Mouse (Mus musculus): Measurements from ENCODE around the gene Rab5b.
"Not testable (repeated sequence)": the region's sequence is repeated elsewhere in the genome, so short reads cannot be mapped to it uniquely, and the experiment has no call there.

Rab5b gene
- long read RNA-seq, experiment 1, transcript Rab5b-201 (6 exons, 3,180 nt): major isoform, 22 of 41 reads
- long read RNA-seq, experiment 1, partial matches to known transcripts: 4 of 41 reads
- long read RNA-seq, experiment 1, other reads (novel, unspliced or antisense): 11 of 41 reads
- long read RNA-seq, experiment 2, transcript Rab5b-201 (6 exons, 3,180 nt): major isoform, 18 of 43 reads
- long read RNA-seq, experiment 2, transcript Rab5b-202 (4 exons, 1,629 nt): minor isoform, 11 of 43 reads
- long read RNA-seq, experiment 2, partial matches to known transcripts: 0 of 43 reads
- long read RNA-seq, experiment 2, other reads (novel, unspliced or antisense): 14 of 43 reads

DNA sequence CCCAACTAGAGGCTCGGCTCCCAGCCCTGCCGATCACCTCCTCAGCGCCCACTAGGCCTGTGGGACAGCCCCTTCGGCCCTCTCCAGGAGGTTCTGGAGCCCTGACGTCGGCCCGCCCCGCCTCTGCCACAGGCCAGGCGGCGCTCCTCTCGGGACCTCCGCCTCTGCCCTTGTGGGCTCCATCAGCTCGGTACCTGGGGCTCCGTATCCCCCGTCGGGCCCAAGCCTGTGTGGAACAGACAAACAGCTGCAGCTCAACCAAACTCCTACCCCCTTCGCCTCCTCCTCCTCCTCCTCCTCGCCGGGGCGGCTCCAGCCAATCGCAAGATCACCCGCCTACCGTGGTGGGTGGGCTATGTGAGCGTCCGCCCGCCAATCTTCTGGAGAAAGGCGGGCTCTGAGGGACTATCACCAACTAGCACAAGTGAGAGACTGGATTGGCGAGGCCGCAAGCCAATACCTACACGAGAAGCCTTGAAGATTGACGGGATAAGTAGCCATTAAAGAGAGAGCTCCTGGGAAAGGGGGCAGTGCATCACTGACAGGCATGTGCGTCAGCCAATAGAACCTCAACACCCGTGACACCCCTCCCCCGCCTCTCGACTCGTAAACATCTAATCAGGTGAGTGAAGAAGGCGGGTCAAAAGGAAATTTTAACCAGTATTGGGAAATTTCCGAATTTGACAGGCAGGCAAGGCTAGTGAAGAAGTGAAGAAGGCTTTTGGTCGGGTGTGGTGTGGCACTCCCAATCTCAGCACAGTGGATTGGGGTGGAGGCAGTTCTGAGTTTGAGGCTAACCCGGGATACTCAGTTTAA is at the start of gene Rab5b:
Gene Rab5b, minus strand, starts transcription at position 273 of the 816 bp plus-strand sequence.
- intact Hi-C loops (cut with DNase I): no loop called here

DNA sequence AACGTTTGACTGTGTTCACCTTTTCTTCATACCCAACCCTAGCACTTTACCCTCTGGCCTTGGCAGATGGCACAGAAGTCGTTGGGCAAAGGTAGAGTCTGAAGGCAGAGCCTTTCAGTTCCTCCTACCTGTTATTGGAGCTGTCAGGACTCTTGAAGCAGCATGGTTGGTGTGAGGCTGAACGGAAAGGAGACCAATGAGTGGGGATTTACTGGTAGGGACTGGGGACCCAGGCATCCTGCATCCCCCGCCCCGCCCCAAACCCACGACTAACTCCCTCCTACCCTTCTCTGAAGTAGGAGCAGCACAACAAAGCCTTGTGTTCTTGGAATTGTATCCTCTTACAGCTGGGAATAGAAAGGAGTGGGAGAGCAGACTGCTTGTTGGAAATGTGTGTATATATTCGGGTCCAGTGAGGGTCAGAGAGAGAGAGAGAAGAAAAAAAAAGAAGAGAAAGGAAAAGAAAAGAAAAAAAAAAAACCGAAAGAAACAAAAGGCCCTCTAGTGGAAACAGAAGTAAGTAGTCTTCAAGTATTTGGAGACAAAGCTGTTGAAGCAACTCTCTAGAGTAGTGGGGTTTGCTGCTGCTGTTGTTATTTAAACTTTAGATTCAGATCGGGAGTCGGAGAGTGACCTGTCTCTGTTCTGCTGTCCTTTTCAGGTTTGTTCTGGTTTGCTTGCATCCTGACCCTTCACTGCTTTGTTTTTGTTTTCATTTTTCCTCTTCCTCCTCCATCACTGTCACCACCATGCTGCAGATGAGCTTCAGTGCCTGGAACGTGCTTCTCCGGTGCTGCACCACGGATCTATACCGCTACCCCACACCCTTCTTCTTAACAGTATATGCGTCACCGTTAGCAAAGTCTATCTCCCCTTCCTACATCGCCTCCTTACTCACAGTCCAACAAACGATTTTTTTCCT is 48.9 kb upstream of the Rab5b start, which contains the start of gene Dgka:
Gene Dgka, minus strand, starts transcription at position 176 of the 922 bp plus-strand sequence.
- intact Hi-C loops (cut with DNase I): loop anchor here (5.0 kb wide), 2 partner anchors 38 to 57 kb away; partner anchors contain the start of genes Cdk2, Dnajc14 and Tmem198b

DNA sequence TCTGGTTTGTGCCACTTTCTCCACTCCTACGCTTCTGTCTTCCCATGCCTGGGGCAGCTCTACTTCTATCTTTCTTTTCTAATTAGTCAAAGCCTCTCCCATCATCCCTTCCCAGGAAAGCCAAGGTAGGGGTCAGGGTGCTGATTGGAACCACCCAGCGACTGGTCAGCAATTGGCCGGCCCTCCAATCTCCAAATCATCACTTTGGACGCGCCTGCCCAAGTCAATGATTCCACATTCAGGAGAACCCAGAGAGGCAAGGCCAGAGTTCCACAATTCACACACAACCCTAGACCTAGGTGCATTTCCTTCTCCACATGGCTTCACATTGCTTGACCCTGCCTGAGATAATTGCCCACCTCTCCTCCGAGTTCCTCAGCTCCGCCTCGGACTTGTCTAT is 48.1 kb upstream of the Rab5b start:
- intact Hi-C loops (cut with DNase I): loop anchor here (5.0 kb wide), 1 partner anchor 37 kb away; the partner anchor contains the start of gene Cdk2

DNA sequence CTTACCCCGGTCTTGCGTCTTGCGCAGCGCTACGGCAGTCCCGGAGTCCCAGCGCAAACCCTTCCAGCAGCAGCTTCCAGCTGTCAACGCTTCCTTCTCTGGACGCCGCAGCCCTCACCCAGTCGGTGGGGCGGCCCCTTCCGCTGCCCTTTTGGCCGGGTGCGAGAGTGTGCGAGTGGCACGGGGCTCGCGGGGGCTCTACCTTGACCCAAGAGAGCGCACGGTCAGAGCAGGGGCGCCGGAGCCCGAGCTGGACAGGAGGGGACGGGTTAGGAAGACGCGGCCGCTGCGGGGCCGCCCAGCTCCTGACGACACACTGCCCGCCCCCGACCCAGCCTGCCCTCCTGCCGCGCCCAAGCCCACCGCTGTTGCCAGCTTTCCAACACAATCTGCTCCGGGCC is 47.7 kb upstream of the Rab5b start:
- intact Hi-C loops (cut with DNase I): loop anchor here (5.0 kb wide), 1 partner anchor 36 kb away; the partner anchor contains the start of gene Cdk2

DNA sequence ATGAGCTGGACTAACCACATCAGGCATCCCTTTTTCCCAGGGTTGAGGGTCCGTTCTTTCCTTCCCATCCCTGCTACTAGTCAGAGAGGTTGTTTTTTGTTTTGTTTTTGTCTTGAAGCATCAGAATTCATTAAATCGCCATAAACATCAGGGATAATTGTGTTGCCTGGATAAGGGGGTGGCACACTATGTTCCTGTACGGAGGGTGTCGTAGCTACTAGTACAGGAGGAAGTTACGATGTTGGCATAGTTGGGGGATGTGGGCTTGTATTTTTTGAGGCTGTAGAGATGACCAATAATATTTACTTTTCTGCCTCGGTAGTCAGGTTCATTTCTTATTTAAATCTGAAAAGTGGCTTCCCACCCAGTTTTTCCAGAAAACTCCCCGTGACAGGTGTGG is 47.2 kb upstream of the Rab5b start:
- intact Hi-C loops (cut with DNase I): loop anchor here (5.0 kb wide), 1 partner anchor 36 kb away; the partner anchor contains the start of gene Cdk2

DNA sequence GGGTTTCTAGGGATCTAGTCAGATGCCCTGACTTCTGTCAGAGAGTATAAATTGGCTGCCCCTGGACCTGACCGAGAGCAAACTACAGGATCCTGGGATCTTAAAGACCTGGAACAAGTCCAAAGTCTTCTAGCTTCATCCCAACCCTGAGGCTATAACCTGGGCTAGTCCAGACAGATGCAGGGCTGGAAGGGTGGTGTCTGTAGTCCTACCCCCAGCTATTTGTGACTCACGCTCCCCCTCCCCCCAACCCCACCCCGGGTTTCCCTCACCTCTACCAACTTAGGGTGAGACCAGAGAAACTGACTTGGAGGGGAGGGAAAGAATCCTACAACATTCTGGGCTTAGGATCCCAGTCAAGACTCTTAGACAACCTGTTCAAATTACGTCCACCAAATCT is 46.6 kb upstream of the Rab5b start:
- intact Hi-C loops (cut with DNase I): loop anchor here (5.0 kb wide), 1 partner anchor 35 kb away; the partner anchor contains the start of gene Cdk2

DNA sequence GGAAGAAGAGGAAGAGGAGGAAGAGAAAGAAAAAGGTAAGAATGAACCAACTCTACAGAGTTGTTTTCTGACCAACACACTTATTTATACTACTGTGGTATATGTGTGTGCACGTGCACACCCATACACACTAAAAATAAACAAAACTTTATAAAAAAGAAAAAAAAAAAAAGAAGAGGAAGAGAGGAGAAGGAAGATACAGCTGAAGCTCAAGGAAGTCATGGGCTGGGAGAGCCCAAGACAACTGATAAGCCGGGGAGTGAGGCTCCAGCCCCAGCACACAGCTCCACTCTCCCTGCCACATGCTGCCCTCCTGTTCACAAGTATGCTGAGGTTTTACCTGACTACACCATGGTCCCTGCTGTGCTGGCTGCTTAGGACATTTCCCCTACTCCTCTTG is 44.2 kb upstream of the Rab5b start:
- intact Hi-C loops (cut with DNase I): loop anchor here (5.0 kb wide), 1 partner anchor 33 kb away; the partner anchor contains the start of gene Cdk2

DNA sequence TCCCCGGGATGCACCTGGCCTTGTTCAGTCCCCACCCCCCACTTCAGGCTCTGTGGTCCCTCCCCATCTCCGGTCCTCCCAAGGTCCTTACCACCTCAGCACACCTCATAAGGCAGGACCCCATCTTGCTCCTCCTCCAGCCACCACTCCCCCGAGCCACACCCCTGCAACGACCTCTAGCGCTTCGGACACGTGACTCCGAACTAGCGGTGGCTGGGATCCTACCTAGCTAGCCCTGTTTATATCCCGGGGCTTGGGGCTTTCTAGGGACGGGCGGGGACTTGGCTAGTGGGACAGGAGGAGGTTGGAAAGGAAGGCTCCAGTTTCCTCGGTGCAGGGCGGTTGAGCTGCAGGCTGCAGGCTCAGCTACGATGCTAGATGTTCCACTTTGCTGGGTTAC is 41.4 kb upstream of the Rab5b start:
- intact Hi-C loops (cut with DNase I): no loop called here

DNA sequence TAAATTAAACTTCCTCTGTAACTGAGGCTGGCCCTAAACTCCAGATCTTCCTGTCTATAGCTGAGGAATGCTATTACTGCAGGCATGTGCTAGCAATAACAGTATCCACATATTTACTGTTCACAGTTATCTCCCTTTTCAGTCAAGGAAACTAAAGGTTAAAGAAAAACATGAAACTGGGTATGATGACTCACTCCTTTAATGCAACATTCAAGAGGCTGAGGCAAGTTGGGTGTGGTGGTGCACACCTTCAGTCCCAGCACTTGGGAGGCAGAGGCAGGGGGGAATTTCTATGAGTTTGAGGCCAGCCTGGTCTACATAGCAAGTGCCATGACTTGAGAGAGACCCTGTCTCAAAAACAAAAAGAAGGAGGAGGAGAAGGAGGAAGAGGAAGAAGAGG is 35.9 kb upstream of the Rab5b start:
- intact Hi-C loops (cut with DNase I): loop anchor here (2.0 to 5.0 kb wide), 2 partner anchors 70 to 163 kb away; partner anchors contain the start of genes Dnajc14 and Tmem198b

DNA sequence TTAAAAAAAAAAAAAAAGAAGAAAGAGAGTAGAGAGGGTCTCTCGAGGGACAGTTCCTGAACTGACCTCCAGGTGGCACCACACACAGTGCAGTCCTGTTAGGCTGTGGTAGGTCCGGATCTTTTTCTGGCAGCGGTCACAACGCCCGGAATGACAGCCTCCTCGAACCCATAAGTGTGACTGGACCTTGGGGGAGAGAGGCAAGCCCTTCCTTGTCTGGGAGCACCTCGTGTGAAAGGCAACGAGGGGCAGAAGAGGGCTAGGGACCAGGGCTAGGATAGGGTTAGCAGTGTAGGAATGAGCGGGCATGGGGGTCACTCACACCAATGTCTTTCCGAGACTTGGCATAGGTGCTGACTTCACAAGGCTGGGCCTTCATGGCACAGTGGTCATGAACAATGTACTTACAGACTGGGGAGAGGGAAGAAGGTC is 35.0 kb upstream of the Rab5b start:
- intact Hi-C loops (cut with DNase I): loop anchor here (2.0 to 5.0 kb wide), 2 partner anchors 71 to 164 kb away; partner anchors contain the start of genes Dnajc14 and Tmem198b

DNA sequence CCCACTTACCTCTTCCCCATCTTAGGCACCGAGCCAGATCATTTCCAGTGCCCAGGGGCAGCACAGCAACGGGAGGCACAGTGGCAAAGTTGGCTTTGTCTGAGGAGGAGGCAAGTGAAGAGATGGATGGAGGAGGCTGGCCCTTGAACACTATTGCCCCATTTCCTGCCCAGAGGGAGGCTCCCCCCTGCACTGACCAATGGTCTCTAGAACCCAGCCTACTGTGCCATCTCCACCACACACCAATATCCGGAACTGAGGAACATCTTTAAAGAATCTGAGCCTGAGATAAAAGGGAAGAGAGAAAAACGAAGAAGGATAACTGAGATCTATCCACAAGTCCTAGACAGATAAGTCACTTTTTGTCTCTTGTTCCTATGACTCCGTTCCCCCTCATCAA is 32.0 kb upstream of the Rab5b start:
- intact Hi-C loops (cut with DNase I): no loop called here

DNA sequence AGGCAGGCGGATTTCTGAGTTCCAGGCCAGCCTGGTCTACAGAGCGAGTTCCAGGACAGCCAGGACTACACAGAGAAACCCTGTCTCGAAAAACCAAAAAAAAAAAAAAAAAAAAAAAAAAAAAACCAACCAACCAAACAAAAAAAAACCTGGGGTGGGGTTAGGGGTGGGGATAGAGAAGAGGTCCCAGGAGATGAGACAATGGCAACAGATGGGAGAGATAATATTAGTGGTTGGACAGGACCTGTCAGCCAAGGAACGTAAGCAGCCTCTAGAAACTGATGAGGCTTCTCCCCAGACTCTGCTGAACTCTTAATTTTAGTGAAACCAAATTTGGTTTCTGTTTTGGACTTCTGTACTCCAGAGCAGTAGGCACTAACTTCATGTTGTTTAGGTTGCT is 29.4 kb upstream of the Rab5b start:
- intact Hi-C loops (cut with DNase I): not testable (repeated sequence)

DNA sequence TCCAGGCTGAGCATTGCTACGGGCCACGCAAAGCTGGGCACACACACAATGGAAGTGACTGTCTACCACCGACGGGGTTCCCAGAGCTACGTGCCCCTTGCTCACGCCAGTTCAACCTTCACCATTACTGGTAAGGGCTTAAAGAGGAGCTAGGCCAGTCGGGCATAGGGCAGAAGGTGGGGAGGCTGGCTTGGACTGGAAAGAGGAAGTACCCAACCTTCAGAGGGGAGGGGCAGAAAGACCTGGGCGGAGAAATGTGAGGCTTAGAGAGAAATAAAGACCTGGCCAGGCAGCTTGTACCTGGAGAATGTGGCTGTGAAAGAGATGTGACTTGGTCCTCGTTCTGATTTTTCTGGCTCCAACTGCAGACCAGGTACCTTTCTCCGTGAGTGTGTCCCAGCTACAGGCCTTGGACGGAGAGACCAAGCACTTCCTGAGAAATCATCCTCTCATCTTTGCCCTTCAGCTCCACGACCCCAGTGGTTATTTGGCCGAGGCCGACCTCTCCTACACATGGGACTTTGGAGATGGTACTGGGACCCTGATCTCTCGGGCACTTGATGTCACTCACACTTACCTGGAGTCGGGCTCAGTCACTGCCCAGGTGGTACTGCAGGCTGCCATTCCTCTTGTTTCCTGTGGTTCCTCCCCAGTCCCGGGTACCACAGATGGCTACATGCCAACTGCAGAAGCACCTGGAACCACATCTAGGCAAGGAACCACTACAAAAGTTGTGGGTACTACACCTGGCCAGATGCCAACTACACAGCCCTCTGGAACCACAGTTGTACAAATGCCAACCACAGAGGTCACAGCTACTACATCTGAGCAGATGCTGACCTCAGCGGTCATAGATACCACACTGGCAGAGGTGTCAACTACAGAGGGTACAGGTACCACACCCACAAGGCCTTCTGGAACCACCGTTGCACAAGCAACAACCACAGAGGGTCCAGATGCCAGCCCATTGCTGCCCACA is 19.8 kb upstream of the Rab5b start:
- intact Hi-C loops (cut with DNase I): no loop called here

DNA sequence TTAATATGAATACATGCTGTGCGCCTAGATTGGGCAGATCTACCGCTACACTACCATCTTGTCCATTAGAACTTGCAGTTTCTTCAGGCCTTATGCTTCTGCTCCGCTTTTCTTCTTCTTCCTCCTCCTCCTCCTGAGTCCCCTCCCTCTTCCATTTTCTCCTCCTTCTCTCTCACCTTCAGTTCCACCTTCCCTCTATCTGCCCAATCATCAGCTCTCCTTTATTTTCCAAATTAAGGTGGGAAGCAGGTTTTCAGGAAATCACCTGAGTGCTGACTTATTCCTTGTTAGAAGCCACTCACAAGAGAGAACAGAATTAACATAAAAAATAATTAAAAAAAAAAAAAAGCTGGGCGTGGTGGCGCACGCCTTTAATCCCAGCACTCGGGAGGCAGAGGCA is 15.3 kb upstream of the Rab5b start:
- intact Hi-C loops (cut with DNase I): not testable (repeated sequence)

DNA sequence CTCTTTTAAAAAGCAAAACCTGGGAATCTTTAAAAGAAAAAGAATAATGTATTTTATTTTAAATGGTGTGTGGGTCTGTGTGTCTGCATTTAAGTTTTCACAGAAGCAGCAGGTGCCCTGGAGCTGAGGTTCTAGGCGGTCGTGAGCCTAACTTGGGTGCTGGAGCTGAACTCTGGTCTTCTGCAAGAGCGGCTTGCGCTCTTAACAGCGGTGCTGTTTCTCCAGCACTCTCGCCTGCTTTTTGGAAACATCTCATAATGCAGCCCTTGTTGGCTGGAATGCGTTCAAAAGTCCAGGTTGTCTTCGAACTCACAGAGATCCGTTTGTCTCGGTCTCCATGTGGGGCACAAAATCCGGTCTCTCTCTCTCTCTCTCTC is 9.2 kb upstream of the Rab5b start:
- intact Hi-C loops (cut with DNase I): loop anchor here (5.0 kb wide), 1 partner anchor 37 kb away; the partner anchor contains the start of gene Dgka

DNA sequence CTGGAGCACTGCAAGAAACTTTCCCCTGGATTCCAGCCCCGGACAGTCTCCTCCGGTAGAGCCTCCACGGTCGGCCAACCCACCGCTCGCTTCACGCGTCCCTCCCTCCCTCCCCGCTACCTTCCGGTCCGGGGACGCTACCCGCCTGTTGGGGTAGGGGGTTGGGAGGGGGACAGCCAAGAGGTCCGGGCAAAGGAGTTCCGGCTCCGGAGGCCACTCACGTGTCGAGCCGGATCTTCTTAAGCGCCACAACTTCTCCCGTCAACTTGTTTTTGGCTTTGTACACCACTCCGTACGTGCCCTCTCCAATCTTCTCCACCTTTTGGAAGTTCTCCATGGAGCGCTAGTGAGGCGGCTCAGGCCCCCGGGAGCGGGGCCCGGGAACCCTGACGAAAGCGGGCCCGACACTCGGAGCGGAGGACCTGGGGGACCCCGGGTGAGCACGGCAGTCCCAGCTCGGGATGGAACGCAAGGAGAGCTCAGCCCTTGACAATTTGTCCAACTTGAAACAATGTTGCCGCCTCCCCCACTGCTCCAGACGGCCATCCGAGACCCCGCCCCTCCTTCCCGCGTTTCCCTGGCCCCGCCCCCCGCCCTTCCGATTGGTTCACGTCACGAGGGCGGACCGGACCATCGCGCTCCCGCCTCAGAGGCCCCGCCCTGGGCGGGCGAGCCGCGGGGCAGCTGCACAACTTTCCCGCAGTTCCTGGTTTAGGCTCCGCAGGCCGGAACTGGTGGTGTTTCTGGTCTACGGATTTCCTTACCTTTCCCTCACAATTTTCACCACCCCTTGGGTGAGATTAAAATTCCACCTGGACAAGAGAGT is 8.6 kb upstream of the Rab5b start, which contains the start of gene Cdk2:
Gene Cdk2, minus strand, starts transcription at position 541 of the 826 bp plus-strand sequence.
- intact Hi-C loops (cut with DNase I): loop anchor here (5.0 kb wide), 1 partner anchor 38 kb away; the partner anchor contains the start of gene Dgka

DNA sequence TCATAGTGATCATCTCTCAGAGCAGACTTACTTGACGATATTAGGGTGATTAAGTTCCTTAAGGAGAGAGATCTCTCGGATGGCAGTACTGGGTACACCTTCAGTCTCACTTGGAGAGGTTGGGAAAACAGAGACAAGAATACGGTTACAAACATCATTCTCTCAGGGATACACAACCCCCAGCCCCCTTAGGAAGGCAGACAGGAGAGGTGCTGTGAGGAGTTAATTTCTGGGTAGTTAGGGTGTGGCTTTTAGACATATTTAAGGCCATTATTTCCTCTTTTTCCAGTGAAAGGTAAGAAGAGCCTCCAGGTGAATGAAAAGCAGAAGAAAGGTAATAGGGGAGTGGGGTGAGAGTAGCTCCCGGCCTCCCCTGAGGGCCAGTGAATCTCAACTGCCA is 7.8 kb upstream of the Rab5b start, which contains the start of gene Pmel:
Gene Pmel, plus strand, starts transcription at position 301 of the 400 bp plus-strand sequence.
- intact Hi-C loops (cut with DNase I): no loop called here

DNA sequence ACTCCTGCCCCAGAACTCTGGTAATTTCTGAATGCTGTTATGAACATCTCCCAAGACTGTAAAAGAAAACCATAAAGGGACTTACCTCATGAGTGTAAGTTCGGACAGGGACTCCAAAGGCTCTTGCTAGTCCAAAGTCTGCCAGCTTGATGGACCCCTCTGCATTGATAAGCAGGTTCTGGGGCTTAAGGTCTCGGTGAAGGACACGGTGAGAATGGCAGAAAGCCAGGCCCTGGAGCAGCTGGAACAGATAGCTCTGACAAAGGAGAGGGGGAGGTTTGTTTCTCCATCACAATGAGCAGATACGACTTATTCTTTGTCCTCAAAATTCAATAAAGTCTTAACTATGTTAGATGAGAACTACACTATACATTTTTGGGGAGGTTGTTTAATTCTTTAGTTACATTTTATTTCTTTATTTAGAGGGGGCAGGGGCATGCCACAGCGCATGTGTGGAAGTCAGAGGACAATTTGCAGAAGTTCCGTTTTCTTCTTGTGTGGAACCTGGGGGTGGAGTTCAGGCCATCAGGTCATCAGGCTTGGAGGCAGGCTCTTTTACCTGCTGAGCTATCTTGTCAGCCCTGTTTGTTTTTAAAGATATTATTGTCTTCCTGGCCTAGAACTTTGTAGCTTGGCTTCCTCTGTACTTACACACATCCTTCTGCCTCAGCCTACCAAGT is 6.4 kb upstream of the Rab5b start:
- intact Hi-C loops (cut with DNase I): no loop called here
